Mouse (Mus musculus): Measurements from ENCODE around the gene 2010109A12Rik. TPM values are rescaled to one million over a fixed set of nuclear protein-coding genes. Genes with fewer than 3 reads are reported as not detected.

The 2010109A12Rik gene
- polyA plus RNA-seq (2012; rRNA removed), result not detected in 2 replicates

DNA sequence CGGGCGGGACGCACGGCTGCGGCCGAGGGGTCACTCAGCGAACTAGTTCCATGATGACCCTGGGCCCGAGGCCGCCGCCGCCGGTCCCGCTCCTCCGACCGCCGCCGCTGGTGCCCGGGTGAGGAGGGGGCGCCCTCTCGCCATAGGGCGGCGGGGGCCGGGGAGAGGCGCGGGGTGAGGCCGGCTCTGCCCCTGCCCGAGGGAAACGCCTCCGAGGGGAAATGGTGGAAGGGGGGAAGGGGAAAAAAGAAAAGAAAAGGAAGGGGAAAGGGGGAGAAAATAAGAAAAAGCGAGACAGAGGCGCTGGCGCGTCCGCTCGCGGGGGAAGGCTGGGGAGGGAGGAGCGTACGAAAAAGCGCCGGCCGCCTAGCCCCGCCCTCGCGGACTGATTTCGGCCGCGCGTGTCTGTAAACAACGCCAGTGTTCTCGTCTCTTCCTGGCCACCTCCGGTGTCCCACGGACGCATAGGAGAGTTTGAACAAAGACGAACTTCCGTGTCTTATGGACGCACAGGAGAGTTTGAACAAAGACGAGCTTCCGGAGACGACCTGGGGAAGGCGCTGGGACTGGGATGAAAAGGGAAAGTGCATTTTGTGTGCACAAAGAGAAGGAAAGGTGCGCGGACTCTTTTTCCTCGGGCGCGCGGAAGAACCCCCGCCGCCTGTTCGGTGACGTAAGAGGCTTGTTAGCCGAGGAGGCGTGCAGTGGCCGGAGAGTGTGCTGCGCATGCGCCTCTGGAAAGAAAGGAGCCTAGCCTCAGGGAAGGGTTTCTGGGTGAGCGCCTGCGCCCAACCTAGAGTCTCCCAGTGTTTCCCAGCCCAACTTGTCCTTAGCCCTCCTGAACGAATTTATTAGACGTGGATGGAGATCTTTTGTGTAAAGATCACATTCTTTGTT, at the start of gene 2010109A12Rik, which contains the start of gene Ccni:
2010109A12Rik (plus strand) TSS at position 410 of the 897 bp plus-strand sequence.
Ccni (minus strand) TSS at position 387 of the 897 bp plus-strand sequence.

Other genes starting within 250 kb of the 2010109A12Rik start
- 0.43 and 0.67 TPM in 2 replicates for gene Sowahb, start 161.5 kb upstream of the 2010109A12Rik start, polyA plus RNA-seq (2012; rRNA removed)
- gene Sept11, start 113.1 kb upstream of the 2010109A12Rik start, polyA plus RNA-seq (2012; rRNA removed), result 40.9 and 59.1 TPM in 2 replicates
- gene Ccni, start within 50 bp of the 2010109A12Rik start, polyA plus RNA-seq (2012; rRNA removed), result 137 and 245 TPM in 2 replicates
- gene Ccng2, start 60.7 kb downstream of the 2010109A12Rik start, polyA plus RNA-seq (2012; rRNA removed), result 17.8 and 76.5 TPM in 2 replicates

All from ovary, adult 2 months (tissue).